8 mouse cellular contexts compared by ENCODE assay signal in genomic region chr1:137928522-137928921, GRCm38 (mm10).
DNase-seq lines count a peak whose midpoint lies in the region; TF ChIP-seq lines count a peak whose summit lies in the region.

No protein-coding gene starts in this region.

- TF ChIP-seq CTCF in kidney, adult 2 months (conservative IDR thresholded peaks at IDR 0.05; ENCODE audit: insufficient read depth, insufficient read length, low read depth, low read length), result no peak

- no peaks in the 10 kb centered on the region for H3K36me3 ChIP-seq in kidney, adult 2 months (ENCODE audit: control insufficient read depth, insufficient read depth, low read length)
- H3K36me3 ChIP-seq in myocyte (ENCODE audit: control insufficient read depth, insufficient read depth), result peaks cover 4% of the 10 kb centered on the region

- peak overlapping the region; percentile 37 for H3K4me2 ChIP-seq in myocyte (ENCODE audit: low read depth)

- peak overlapping the region; percentile 80 for H3K27ac ChIP-seq in kidney, adult 2 months (ENCODE audit: insufficient read depth, low read depth, low read length)

- no peak overlapping the region for H3ac ChIP-seq in myocyte (ENCODE audit: control insufficient read depth, insufficient read length)

- DNase-seq in adrenal gland, postnatal 14 days, result peak; percentile 59
- DNase-seq in cerebellum, adult 8-10 months, result peak; percentile 82
- DNase-seq in gastrocnemius, adult 18-20 months (ENCODE audit: low spot score), result peak; percentile 11
- DNase-seq in kidney, adult 2 months, result peak; percentile 38
- DNase-seq in urinary bladder, postnatal 10 days (ENCODE audit: low spot score), result no peak
- no peak for DNase-seq in left cerebral cortex, adult 18-20 months (ENCODE audit: low spot score in 2 of 2)
- no peak for DNase-seq in right cerebral cortex, postnatal 25 days

- TF ChIP-seq POLR2A in kidney, adult 2 months (IDR thresholded peaks at IDR 0.05; ENCODE audit: low read depth, low read length), result no peak
- no peak for TF ChIP-seq POLR2A in myocyte (IDR thresholded peaks at IDR 0.05; ENCODE audit: insufficient read length, low read depth)

- 0 out of 2 replicates have a peak overlapping the region, but pooled peaks have one; percentile 26 for H3K4me3 ChIP-seq in kidney, adult 2 months (ENCODE audit: insufficient read depth, low read depth, low read length)
- no peak overlapping the region for H3K4me3 ChIP-seq in myocyte

- peaks cover 10% of the 10 kb centered on the region for H3K4me1 ChIP-seq in kidney, adult 2 months (ENCODE audit: control insufficient read depth, insufficient read depth, low read length)

- no peaks in the 10 kb centered on the region for H3K79me2 ChIP-seq in myocyte (ENCODE audit: control insufficient read depth, insufficient read depth)

- WGBS in kidney, adult 2 months, result 33% methylated on average over 6 of the region's 6 CpGs

- H3K27me3 ChIP-seq in kidney, adult 2 months (replicated peaks; ENCODE audit: control insufficient read depth, insufficient read depth, low read length), result no peaks in the 10 kb centered on the region
- no peaks in the 10 kb centered on the region for H3K27me3 ChIP-seq in myocyte (ENCODE audit: control insufficient read depth, insufficient read depth, insufficient read length)

TF ChIP-seq in myocyte, 11 proteins besides CTCF, POLR2A, EP300 and RAD21:
- TF ChIP-seq MYOD1 (IDR thresholded peaks at IDR 0.05; ENCODE audit: control insufficient read depth in 1 of 3, insufficient read length in 2 of 3, low read depth in 2 of 3) (no peak), SRF (IDR thresholded peaks at IDR 0.05; ENCODE audit: control insufficient read depth, insufficient read length, low read depth) (no peak), REST (IDR thresholded peaks at IDR 0.05; ENCODE audit: insufficient read depth, insufficient read length) (no peak), CEBPB (IDR thresholded peaks at IDR 0.05; ENCODE audit: insufficient read depth, poor library complexity, severe bottlenecking) (no peak), USF1 (IDR thresholded peaks at IDR 0.05; ENCODE audit: low read depth) (no peak), TCF12 (IDR thresholded peaks at IDR 0.05; ENCODE audit: insufficient read depth, poor library complexity, severe bottlenecking) (no peak), MAX (IDR thresholded peaks at IDR 0.05; ENCODE audit: low read depth) (no peak), MYOG (IDR thresholded peaks at IDR 0.05; ENCODE audit: control insufficient read depth in 1 of 3, insufficient read depth in 1 of 3, insufficient read length in 2 of 3, low read depth in 2 of 3) (no peak), TCF3 (IDR thresholded peaks at IDR 0.05; ENCODE audit: insufficient read length, low read depth) (no peak), E2F4 (IDR thresholded peaks at IDR 0.05; ENCODE audit: insufficient read depth) (no peak), POLR2AphosphoS2 (IDR thresholded peaks at IDR 0.05; ENCODE audit: insufficient read length, low read depth) (no peak)

Comparison
In these comparisons a context has a peak if more than half of its experiments do, and no peak if none do; other contexts are left out.
1. DNase-seq: peak in adrenal gland, postnatal 14 days (single experiment), cerebellum, adult 8-10 months (single experiment), gastrocnemius, adult 18-20 months (single experiment) and kidney, adult 2 months (single experiment); none in urinary bladder, postnatal 10 days (single experiment), left cerebral cortex, adult 18-20 months (0 of 2) and right cerebral cortex, postnatal 25 days (single experiment).